Mouse (Mus musculus) midbrain, embryonic 11.5 days (tissue): ENCODE data around the gene Ogdhl. TPM values are rescaled to one million over a fixed set of nuclear protein-coding genes. Genes with fewer than 3 reads are reported as not detected.
"Not testable (repeated sequence)": the region's sequence is repeated elsewhere in the genome, so short reads cannot be mapped to it uniquely, and the experiment has no call there.

Experiments
- ATAC-seq: fragments of 200-750 bp; cut with Nextera tagmentation; 2 replicates; pipeline ENCODE4 v1.8.0; 2017; ENCODE audit warnings: moderate TSS enrichment, moderate library complexity; ENCODE audit not compliant: low FRiP score
- DNase-seq: peaks from one replicate; pipeline ENCODE4 v3.0.0; 2015; ENCODE audit warnings: low spot score; ENCODE audit errors: missing footprints
- H3K27ac ChIP-seq: fragments of 300-500 bp; sonication (generic); 2 replicates; pipeline ENCODE4 v1.5.1; 2014; ENCODE audit warnings: low read depth, low read length
- H3K27me3 ChIP-seq: fragments of 300-500 bp; sonication (generic); 2 replicates; pipeline ENCODE4 v1.6.1; 2014; ENCODE audit warnings: mild to moderate bottlenecking, low read length, moderate library complexity, mixed read lengths; ENCODE audit not compliant: control insufficient read depth, insufficient read depth
- H3K36me3 ChIP-seq: fragments of 300-500 bp; sonication (generic); 2 replicates; pipeline ENCODE4 v1.6.1; 2014; ENCODE audit warnings: mild to moderate bottlenecking, low read length, moderate library complexity, mixed read lengths; ENCODE audit not compliant: control insufficient read depth, insufficient read depth
- H3K4me1 ChIP-seq: fragments of 300-500 bp; sonication (generic); 2 replicates; pipeline ENCODE4 v1.6.1; 2014; ENCODE audit warnings: low read length; ENCODE audit not compliant: control insufficient read depth, insufficient read depth
- H3K4me2 ChIP-seq: fragments of 300-500 bp; sonication (generic); 2 replicates; pipeline ENCODE4 v1.6.1; 2014; ENCODE audit warnings: mild to moderate bottlenecking, moderate library complexity
- H3K4me3 ChIP-seq: fragments of 300-500 bp; sonication (generic); 2 replicates; pipeline ENCODE4 v1.5.1; 2014; ENCODE audit warnings: low read depth, low read length
- H3K9ac ChIP-seq: fragments of 300-500 bp; sonication (generic); 2 replicates; pipeline ENCODE4 v1.6.1; 2014; ENCODE audit warnings: low read length
- H3K9me3 ChIP-seq: fragments of 300-500 bp; sonication (generic); 2 replicates; pipeline ENCODE4 v1.6.1; 2016; ENCODE audit warnings: low read length; ENCODE audit not compliant: control insufficient read depth
- WGBS: fragments of 180-500 bp; shearing (Covaris S2); extraction: QIAGEN DNeasy Blood & Tissue Kit; methylation state at CpG from one replicate; pipeline ENCODE4 v1.1.7; 2014; 5-methylcytosine and 5-hydroxymethylcytosine counted together
- polyA plus RNA-seq: library from polyadenylated mRNA; unstranded; fragments of >200 nt; fragmentation: Nextera tagmentation; extraction: Ambion mirVana; gene quantifications from 2 replicates; pipeline ENCODE4 v1.2.1, GENCODE M21; 2014

Ogdhl gene
- polyA plus RNA-seq, 1 experiment from 2014 or later = 17.2 TPM

DNA sequence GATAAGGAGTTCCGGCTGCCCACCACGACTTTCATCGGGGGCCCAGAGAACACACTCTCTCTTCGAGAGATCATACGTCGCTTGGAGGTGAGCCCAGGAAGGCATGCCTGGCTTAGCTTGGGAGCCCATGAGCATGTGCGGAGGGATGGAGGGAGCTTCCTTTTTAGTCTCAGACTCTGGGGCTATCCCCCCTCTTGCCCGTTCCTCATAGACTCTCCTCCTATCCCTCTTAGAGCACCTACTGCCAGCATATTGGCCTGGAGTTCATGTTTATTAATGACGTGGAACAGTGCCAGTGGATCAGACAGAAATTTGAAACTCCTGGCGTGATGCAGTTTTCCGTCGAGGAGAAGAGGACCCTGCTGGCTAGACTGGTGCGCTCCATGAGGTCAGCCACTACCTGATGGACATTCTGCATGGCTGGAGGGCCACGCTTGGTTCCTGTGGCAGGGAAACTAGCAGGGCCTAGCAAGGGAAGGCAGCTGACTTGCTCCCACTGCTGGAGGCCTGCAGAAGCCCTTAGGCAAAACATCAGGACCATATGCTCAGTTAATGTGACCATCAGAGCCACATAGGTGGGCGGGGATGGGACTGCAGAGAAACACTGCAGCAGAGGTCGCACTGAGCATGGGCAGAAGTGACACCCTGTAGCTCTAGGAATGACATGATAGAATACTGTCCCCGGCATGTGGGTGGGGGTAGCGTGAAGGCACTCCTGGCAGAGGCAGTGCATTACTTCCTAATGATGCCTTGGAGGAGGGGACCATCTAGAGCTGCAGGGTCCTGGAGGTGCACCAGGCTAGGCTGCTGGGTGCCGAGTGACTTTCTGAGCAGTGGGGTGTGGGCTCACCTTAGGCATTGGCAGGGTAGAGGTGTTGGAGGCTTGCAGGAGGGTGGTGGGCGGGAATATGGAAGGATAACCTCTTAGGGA, 11.0 kb downstream of the Ogdhl start:
- no peak overlapping the region for H3K27ac ChIP-seq
- no peaks in the 10 kb centered on the region for H3K36me3 ChIP-seq
- H3K9me3 ChIP-seq = no peaks in the 10 kb centered on the region
- 87% methylated on average over 20 of the region's 20 CpGs for WGBS
- no peak overlapping the region for H3K4me3 ChIP-seq
- ATAC-seq (no peak), DNase-seq (no peak)
- no peaks in the 10 kb centered on the region for H3K4me1 ChIP-seq
- H3K4me2 ChIP-seq = no peak overlapping the region
- no peak overlapping the region for H3K9ac ChIP-seq
- no peaks in the 10 kb centered on the region for H3K27me3 ChIP-seq

DNA sequence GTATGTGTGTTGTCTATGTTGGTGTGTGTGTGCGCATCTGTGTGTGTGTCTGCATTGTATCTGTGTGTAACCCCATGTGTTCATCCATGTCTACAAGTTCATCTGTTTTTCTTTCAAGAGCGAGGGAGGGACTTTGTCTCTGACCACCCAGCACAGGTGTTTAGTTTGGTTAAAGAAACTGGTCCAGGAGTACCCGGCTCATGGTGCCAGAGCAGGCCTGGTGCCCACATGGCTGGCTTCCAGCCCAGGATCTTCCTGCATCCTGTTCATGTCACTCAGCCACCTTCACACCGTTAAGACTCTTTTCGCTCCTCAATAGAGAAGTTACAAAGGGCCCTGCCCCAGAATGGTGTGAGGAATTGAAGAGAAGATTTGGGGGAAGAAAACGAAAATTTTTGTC, 14.2 kb downstream of the Ogdhl start:
- Histone ChIP-seq H3K36me3 (no peaks in the 10 kb centered on the region), H3K4me1 (no peaks in the 10 kb centered on the region), H3K27ac (no peak overlapping the region)

DNA sequence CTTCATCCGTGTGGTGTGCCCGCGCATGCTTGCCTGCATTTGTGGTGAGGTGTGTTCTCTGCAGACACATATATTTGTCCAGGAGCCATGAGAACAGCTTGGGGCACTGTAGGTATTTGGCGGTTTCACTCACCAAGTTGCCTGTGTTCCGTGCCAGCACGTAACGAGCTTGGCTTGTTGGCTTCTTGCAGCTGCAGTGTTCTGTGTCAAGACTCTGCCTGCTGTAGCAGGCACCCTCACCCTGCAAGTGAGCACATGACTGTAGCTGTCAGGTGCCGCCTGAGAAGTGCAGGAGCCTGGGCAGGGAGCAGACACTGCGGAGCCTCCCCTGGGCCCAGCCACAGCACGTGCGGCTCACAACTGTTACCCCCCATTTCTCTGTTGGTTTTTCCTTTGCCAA, 14.7 kb downstream of the Ogdhl start:
- Histone ChIP-seq H3K4me1 (no peaks in the 10 kb centered on the region), H3K27ac (no peak overlapping the region), H3K36me3 (no peaks in the 10 kb centered on the region), H3K4me3 (no peak overlapping the region), H3K4me2 (no peak overlapping the region), H3K9me3 (no peaks in the 10 kb centered on the region), H3K9ac (no peak overlapping the region), H3K27me3 (no peaks in the 10 kb centered on the region)
- DNase-seq (no peak), ATAC-seq (no peak)
- 88% methylated on average over 11 of the region's 11 CpGs for WGBS

More for the DNA sequence above, 14.2 kb downstream of the Ogdhl start:
- ATAC-seq (no peak), DNase-seq (no peak)
- 86% methylated on average over 6 of the region's 6 CpGs for WGBS
- Histone ChIP-seq H3K9me3 (no peaks in the 10 kb centered on the region), H3K27me3 (no peaks in the 10 kb centered on the region), H3K4me2 (no peak overlapping the region), H3K9ac (no peak overlapping the region), H3K4me3 (no peak overlapping the region)

DNA sequence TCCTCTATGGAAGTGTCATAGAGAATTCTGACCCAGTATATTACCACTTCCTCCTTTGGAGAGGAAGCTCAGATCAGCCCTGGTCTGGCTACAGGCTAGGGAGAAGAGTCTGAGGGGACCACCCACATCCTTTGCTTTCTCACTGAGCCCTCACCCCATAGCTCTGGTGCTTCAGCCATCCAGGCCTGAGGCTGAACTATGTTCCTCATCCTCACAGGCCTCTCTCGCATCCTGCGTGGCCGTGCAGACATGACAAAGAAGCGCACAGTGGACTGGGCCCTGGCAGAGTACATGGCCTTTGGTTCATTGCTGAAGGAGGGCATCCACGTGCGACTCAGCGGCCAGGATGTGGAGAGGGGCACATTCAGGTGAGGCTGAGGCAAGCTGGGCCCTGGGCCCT, 20.0 kb downstream of the Ogdhl start:
- Histone ChIP-seq H3K36me3 (0 out of 2 replicates have a peak, but pooled peaks cover 4% of the 10 kb centered on the region), H3K27me3 (no peaks in the 10 kb centered on the region), H3K4me3 (no peak overlapping the region), H3K4me2 (no peak overlapping the region), H3K4me1 (no peaks in the 10 kb centered on the region), H3K9me3 (no peaks in the 10 kb centered on the region), H3K27ac (no peak overlapping the region), H3K9ac (no peak overlapping the region)
- ATAC-seq (no peak), DNase-seq (no peak)
- 96% methylated on average over 7 of the region's 7 CpGs for WGBS

DNA sequence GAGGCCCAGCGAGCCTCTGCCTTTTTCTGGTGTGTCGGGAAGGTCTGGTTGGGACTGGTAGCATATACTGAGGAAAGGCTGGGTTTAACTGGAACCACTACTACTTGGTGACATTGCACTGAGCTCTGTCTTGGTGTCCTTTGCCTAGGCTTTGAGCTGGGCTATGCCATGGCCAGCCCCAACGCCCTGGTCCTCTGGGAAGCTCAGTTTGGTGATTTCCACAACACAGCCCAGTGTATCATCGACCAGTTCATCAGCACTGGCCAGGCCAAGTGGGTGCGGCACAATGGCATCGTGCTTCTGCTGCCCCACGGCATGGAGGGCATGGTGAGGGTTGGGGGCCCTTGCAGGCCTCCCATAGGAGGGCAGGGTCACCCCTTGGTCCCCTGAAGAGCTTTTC, 22.4 kb downstream of the Ogdhl start:
- H3K4me1 ChIP-seq = no peaks in the 10 kb centered on the region
- H3K36me3 ChIP-seq = 0 out of 2 replicates have a peak, but pooled peaks cover 4% of the 10 kb centered on the region
- 92% methylated on average over 7 of the region's 7 CpGs for whole genome bisulfite sequencing

DNA sequence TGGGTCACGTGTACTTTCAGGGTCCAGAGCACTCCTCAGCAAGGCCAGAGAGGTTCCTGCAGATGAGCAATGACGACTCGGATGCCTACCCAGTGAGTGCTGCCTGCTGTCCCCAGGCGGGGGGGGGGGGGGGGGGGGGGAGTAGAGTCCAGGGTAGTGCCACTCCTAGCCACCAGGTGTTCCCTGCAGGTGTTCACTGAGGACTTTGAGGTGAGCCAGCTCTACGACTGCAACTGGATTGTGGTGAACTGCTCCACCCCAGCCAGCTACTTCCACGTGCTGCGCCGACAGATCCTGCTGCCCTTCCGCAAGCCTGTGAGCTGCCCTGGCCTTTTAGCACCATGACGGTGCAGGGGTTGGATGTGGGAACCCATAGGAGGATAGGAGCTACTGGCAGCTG, 22.9 kb downstream of the Ogdhl start:
- Histone ChIP-seq H3K4me3 (no peak overlapping the region), H3K36me3 (0 out of 2 replicates have a peak, but pooled peaks cover 4% of the 10 kb centered on the region)

More for the DNA sequence above, 22.4 kb downstream of the Ogdhl start:
- no peak overlapping the region for H3K4me2 ChIP-seq
- ATAC-seq = no peak
- DNase-seq = no peak
- H3K9me3 ChIP-seq = no peaks in the 10 kb centered on the region
- H3K27me3 ChIP-seq = no peaks in the 10 kb centered on the region
- H3K4me3 ChIP-seq = no peak overlapping the region
- H3K27ac ChIP-seq = no peak overlapping the region
- H3K9ac ChIP-seq = no peak overlapping the region

DNA sequence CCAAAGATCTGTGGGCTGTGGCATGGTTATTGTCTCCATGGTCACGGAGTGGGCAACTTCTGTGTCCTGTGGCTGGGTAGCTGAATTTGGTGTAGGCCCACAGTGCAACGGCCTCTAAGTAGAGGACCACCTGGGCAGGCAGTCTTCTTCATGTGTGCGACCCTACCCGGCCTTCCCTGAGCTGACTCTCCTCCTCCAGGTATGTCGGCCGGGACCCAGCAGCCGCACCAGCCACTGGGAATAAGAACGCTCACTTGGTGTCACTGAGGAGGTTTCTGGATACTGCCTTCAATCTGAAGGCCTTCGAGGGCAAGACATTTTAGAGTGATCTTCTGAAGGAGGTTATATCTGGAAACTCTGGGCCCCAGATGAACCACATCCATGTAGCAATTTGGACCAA, 25.5 kb downstream of the Ogdhl start:
- Histone ChIP-seq H3K4me1 (no peaks in the 10 kb centered on the region), H3K9ac (no peak overlapping the region), H3K36me3 (no peaks in the 10 kb centered on the region), H3K4me3 (no peak overlapping the region), H3K27ac (no peak overlapping the region), H3K4me2 (no peak overlapping the region), H3K9me3 (no peaks in the 10 kb centered on the region), H3K27me3 (no peaks in the 10 kb centered on the region)
- DNase-seq = no peak
- WGBS = 90% methylated on average over 9 of the region's 9 CpGs
- ATAC-seq = no peak

More for the DNA sequence above, 22.9 kb downstream of the Ogdhl start:
- no peak overlapping the region for H3K27ac ChIP-seq
- no peak overlapping the region for H3K9ac ChIP-seq
- H3K4me1 ChIP-seq = no peaks in the 10 kb centered on the region
- H3K4me2 ChIP-seq = no peak overlapping the region
- H3K9me3 ChIP-seq = no peaks in the 10 kb centered on the region
- DNase-seq = no peak
- no peaks in the 10 kb centered on the region for H3K27me3 ChIP-seq
- no peak for ATAC-seq
- 87% methylated on average over 9 of the region's 10 CpGs for WGBS

DNA sequence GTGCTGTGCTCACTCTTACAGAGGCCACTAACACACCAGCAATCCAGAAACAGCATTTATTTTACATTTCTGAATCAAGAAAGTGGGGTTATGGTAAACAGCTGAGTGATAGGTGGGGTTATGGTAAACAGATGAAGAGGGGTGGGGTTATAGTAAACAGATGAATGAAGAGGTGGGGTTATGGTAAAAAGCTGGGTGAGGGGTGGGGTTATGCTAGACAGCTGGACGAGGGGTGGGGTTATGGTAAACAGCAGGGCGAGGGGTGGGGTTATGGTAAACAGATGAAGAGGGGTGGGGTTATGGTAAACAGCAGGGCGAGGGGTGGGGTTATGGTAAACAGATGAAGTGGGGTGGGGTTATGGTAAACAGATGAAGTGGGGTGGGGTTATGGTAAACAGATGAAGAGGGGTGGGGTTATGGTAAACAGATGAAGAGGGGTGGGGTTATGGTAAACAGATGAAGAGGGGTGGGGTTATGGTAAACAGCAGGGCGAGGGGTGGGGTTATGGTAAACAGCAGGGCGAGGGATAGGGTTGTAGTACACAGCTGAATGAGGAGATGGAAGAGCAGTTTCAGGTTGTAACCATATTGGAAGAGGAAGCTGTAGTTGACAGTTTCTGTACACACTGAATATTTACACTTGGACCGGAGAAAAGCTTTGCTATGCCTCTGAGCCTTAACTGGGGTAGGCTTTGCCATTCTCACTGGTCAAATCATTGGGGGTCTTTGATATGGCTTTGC, 29.5 kb downstream of the Ogdhl start:
- DNase-seq, H3K4me3 ChIP-seq, H3K9me3 ChIP-seq, ATAC-seq, H3K36me3 ChIP-seq, H3K4me1 ChIP-seq, H3K27me3 ChIP-seq, H3K4me2 ChIP-seq, H3K9ac ChIP-seq, H3K27ac ChIP-seq: not testable (repeated sequence)
- 36% methylated on average over 6 of the region's 6 CpGs for WGBS

DNA sequence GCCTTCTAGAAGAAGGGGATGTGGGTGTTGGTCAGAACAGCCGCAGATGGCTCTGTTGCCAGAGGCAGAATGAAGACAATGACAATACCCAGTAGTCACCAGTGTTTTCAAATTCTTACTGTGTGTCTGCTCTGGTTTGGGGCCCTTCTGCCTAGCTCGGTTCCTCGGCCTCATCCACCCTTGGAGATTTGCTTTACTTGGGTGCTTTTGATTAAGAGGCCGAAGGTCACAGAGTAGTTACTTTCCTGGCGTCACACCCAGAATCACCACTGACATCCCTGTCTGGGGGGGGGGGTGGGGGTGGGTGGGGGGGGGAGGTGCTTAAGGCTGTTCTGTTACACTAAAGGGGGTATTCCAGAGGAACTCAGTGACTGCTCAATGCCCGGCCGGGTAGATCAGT, 42.5 kb downstream of the Ogdhl start:
- WGBS = 57% methylated on average over 7 of the region's 7 CpGs
- H3K27ac ChIP-seq = no peak overlapping the region
- no peaks in the 10 kb centered on the region for H3K4me1 ChIP-seq
- H3K4me3 ChIP-seq = no peak overlapping the region
- peaks cover 2% of the 10 kb centered on the region; the same call in 1 of the 2 replicates for H3K9me3 ChIP-seq
- H3K27me3 ChIP-seq = no peaks in the 10 kb centered on the region
- ATAC-seq (no peak), DNase-seq (no peak)
- H3K4me2 ChIP-seq = no peak overlapping the region
- H3K36me3 ChIP-seq = no peaks in the 10 kb centered on the region
- H3K9ac ChIP-seq = no peak overlapping the region
